Mouse (Mus musculus) ES-Bruce4 (cell line): ENCODE results near the gene Nup37.

Source experiments
- CTCF ChIP-seq: IDR thresholded peaks from one replicate; pipeline ENCODE4 v1.8.1; 2011; ENCODE audit warnings: low read depth, low read length
- EP300 ChIP-seq: IDR thresholded peaks from 2 replicates; pipeline ENCODE4 v1.6.1; 2011; ENCODE audit warnings: low read depth, low read length; ENCODE audit not compliant: insufficient read depth
- POLR2A ChIP-seq: IDR thresholded peaks from one replicate; pipeline ENCODE4 v1.8.1; 2011; ENCODE audit warnings: low read length; ENCODE audit not compliant: insufficient read depth

DNA sequence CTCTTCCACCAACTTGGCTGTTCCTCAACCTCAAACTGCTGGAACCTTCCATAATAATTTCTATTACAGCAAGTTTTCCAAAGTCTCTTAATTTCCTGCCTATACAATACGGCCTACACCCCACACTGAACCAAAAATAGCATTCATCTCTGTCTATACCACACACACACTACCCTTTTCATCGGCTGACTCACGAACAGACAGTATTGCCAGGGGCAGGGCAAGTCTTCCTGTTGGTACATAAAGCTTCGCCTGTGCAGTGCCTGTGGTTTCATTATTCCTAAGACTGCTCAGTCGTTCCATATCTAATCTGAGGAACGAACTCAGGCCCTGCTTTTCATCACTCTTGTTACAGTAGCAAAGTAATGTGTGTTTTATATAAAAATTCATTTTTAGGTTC, 4.9 kb downstream of the Nup37 start:
- TF ChIP-seq CTCF: no peak
- TF ChIP-seq EP300: no peak
- TF ChIP-seq POLR2A: no peak
